Mouse (Mus musculus): Measurements from ENCODE around the gene Pcdh9. TPM values are rescaled to one million over a fixed set of nuclear protein-coding genes. Genes with fewer than 3 reads are reported as not detected.

Pcdh9 gene
- polyA plus RNA-seq, 1 experiment from 2014 or later: 8.3 TPM

GRCm38 (mm10) chr14:93463360-93463892, 427.1 kb downstream of the Pcdh9 start:
- ATAC-seq (ENCODE audit: extremely low read depth, insufficient number of reproducible peaks, low FRiP score, low TSS enrichment): no peak
- H3K9me3 ChIP-seq: no peaks in the 10 kb centered on the region
- WGBS: 78% methylated on average over 4 of the region's 4 CpGs

DNA sequence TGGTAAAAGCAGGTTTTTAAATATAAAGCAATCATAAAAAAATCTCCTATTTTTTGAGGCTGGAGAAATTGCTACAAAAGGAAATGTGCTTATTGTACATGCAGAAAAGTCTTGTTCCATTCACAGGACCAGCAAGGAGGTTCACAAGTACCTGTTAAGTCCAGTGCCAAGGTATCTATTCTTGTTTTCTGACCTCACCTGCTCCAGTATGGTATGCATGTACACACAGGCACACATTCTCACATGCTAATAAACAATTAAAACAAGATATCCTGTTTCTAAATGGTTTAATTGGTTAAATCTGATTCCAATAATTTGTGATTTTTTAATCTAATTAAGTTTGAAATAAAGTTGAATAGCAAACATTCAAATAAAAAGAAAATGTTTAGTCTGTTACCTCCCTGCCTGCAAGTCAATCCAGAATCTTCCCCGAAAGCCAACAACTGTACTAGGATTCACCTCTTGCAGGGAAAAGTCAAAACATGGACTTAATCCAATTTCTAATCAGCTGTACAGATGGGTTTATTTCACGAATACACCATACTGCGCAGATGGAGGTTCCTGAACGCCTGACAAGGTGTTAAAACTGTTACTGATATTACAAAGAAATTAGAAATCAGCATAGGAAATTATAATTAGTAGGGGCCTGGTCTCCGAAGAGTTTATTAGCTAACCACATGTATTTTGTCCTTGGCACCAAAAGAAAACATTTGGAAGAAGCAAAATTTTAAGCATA, 439.4 kb downstream of the Pcdh9 start:
- H3K4me3 ChIP-seq: no peak overlapping the region
- no peak for ATAC-seq (ENCODE audit: extremely low read depth, insufficient number of reproducible peaks, low FRiP score, low TSS enrichment)
- H3K9ac ChIP-seq: no peak overlapping the region
- H3K9me3 ChIP-seq: no peaks in the 10 kb centered on the region
- no peak overlapping the region for H3K27ac ChIP-seq (replicated peaks)
- no peak overlapping the region for H3K4me2 ChIP-seq
- H3K27me3 ChIP-seq (replicated peaks): no peaks in the 10 kb centered on the region
- H3K36me3 ChIP-seq: no peaks in the 10 kb centered on the region
- WGBS: 78% methylated on average over 5 of the region's 5 CpGs
- H3K4me1 ChIP-seq: no peaks in the 10 kb centered on the region

More at GRCm38 (mm10) chr14:93463360-93463892, 427.1 kb downstream of the Pcdh9 start:
- H3K4me3 ChIP-seq: no peak overlapping the region
- no peaks in the 10 kb centered on the region for H3K36me3 ChIP-seq
- H3K27ac ChIP-seq (replicated peaks): no peak overlapping the region
- H3K4me1 ChIP-seq: peaks cover 4% of the 10 kb centered on the region; the same call in 1 of the 2 replicates
- H3K27me3 ChIP-seq (replicated peaks): no peaks in the 10 kb centered on the region
- no peak overlapping the region for H3K4me2 ChIP-seq
- H3K9ac ChIP-seq: no peak overlapping the region

DNA sequence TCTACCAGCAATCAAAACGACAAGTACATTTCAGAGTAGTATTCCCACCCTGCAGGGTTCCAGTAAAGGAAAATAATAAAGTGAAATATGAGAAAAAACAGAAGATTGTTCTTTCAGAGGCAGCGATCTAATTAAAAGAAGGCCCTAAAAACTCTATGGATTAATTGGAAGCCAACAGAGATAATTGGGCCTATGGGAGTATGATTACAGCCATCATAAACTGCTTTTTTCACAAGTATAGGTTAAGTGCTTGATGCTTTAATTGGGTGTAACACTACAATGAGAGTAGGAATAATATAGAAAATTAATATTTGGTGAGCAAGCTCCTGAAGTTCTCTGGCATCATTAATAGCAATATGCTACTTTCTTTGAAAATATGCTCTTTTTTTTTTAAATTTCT, 448.6 kb downstream of the Pcdh9 start:
- H3K27ac ChIP-seq (replicated peaks): no peak overlapping the region
- no peaks in the 10 kb centered on the region for H3K36me3 ChIP-seq
- no peaks in the 10 kb centered on the region for H3K9me3 ChIP-seq
- H3K4me2 ChIP-seq: no peak overlapping the region
- no peak for ATAC-seq (ENCODE audit: extremely low read depth, insufficient number of reproducible peaks, low FRiP score, low TSS enrichment)
- H3K4me3 ChIP-seq: no peak overlapping the region
- H3K4me1 ChIP-seq: no peaks in the 10 kb centered on the region
- WGBS: 72% methylated on average over 2 of the region's 2 CpGs
- H3K9ac ChIP-seq: no peak overlapping the region
- no peaks in the 10 kb centered on the region for H3K27me3 ChIP-seq (replicated peaks)

DNA sequence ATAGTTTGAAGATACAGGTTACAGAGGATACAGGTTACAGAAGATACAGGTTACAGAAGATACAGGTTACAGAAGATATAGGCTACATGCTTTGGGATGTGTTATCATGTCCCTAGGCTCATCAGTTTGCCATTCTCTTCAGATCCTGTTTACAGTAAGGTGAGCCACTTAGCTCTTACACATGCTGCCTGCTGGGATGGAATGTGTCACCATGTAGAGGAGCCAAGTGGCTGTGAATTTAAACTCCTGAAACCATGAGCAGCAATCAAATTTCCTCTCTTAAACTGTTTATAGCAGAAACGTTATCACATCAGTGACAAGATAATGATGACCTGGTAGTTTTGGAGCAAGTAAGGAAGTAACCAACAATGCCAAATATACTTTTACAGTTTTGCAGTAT, 453.3 kb downstream of the Pcdh9 start:
- no peak for ATAC-seq (ENCODE audit: extremely low read depth, insufficient number of reproducible peaks, low FRiP score, low TSS enrichment)

GRCm38 (mm10) chr14:93416752-93417151, 473.7 kb downstream of the Pcdh9 start:
- no peak overlapping the region for H3K4me2 ChIP-seq
- no peak for ATAC-seq (ENCODE audit: extremely low read depth, insufficient number of reproducible peaks, low FRiP score, low TSS enrichment)

More for the DNA sequence above, 453.3 kb downstream of the Pcdh9 start:
- H3K4me1 ChIP-seq: no peaks in the 10 kb centered on the region
- 22% methylated on average over 1 of the region's 1 CpGs for WGBS
- no peaks in the 10 kb centered on the region for H3K9me3 ChIP-seq
- no peak overlapping the region for H3K4me2 ChIP-seq
- H3K27me3 ChIP-seq (replicated peaks): no peaks in the 10 kb centered on the region
- no peak overlapping the region for H3K27ac ChIP-seq (replicated peaks)
- H3K4me3 ChIP-seq: no peak overlapping the region
- H3K36me3 ChIP-seq: no peaks in the 10 kb centered on the region
- H3K9ac ChIP-seq: no peak overlapping the region

GRCm38 (mm10) chr14:93415496-93415895, 475.0 kb downstream of the Pcdh9 start:
- WGBS: 65% methylated on average over 2 of the region's 2 CpGs
- no peak for ATAC-seq (ENCODE audit: extremely low read depth, insufficient number of reproducible peaks, low FRiP score, low TSS enrichment)

More at GRCm38 (mm10) chr14:93416752-93417151, 473.7 kb downstream of the Pcdh9 start:
- H3K4me3 ChIP-seq: no peak overlapping the region
- no peaks in the 10 kb centered on the region for H3K4me1 ChIP-seq
- H3K27me3 ChIP-seq (replicated peaks): no peaks in the 10 kb centered on the region
- H3K9ac ChIP-seq: no peak overlapping the region
- H3K27ac ChIP-seq (replicated peaks): no peak overlapping the region
- no peaks in the 10 kb centered on the region for H3K36me3 ChIP-seq
- WGBS: 50% methylated on average over 3 of the region's 3 CpGs
- H3K9me3 ChIP-seq: no peaks in the 10 kb centered on the region

GRCm38 (mm10) chr14:93409314-93409713, 481.2 kb downstream of the Pcdh9 start:
- ATAC-seq (ENCODE audit: extremely low read depth, insufficient number of reproducible peaks, low FRiP score, low TSS enrichment): no peak
- H3K36me3 ChIP-seq: no peaks in the 10 kb centered on the region
- H3K9ac ChIP-seq: no peak overlapping the region
- no peak overlapping the region for H3K4me3 ChIP-seq
- H3K9me3 ChIP-seq: no peaks in the 10 kb centered on the region
- WGBS: 81% methylated on average over 1 of the region's 1 CpGs
- no peak overlapping the region for H3K4me2 ChIP-seq
- no peaks in the 10 kb centered on the region for H3K4me1 ChIP-seq
- no peaks in the 10 kb centered on the region for H3K27me3 ChIP-seq (replicated peaks)
- H3K27ac ChIP-seq (replicated peaks): no peak overlapping the region

More at GRCm38 (mm10) chr14:93415496-93415895, 475.0 kb downstream of the Pcdh9 start:
- Histone ChIP-seq H3K9me3 (no peaks in the 10 kb centered on the region), H3K36me3 (no peaks in the 10 kb centered on the region), H3K4me1 (no peaks in the 10 kb centered on the region), H3K27ac (replicated peaks) (no peak overlapping the region), H3K4me3 (no peak overlapping the region), H3K27me3 (replicated peaks) (no peaks in the 10 kb centered on the region), H3K9ac (no peak overlapping the region), H3K4me2 (no peak overlapping the region)

DNA sequence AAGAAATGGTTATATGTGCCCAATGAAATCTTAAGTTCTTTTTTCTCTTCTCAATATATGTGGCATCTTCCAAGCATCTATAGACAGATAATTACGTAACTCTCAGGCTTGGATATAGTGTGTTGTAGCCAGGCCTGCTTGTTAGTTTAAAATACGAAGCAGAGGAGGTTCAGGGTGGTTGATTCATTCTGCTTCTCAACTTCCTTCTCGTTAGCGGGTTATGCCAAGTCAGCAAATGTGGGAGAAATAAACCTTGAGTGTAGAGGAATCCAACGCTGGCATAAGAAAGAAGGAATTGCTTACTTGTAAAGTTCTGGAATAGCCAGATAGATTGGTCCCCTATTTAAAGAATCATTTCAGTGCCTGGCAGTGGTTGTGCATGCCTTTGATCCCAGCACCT, 482.7 kb downstream of the Pcdh9 start:
- H3K9ac ChIP-seq: no peak overlapping the region
- ATAC-seq (ENCODE audit: extremely low read depth, insufficient number of reproducible peaks, low FRiP score, low TSS enrichment): no peak
- no peaks in the 10 kb centered on the region for H3K36me3 ChIP-seq
- WGBS: 82% methylated on average over 5 of the region's 5 CpGs
- H3K4me1 ChIP-seq: no peaks in the 10 kb centered on the region
- H3K27me3 ChIP-seq (replicated peaks): no peaks in the 10 kb centered on the region
- no peak overlapping the region for H3K4me3 ChIP-seq
- H3K9me3 ChIP-seq: no peaks in the 10 kb centered on the region
- no peak overlapping the region for H3K27ac ChIP-seq (replicated peaks)
- no peak overlapping the region for H3K4me2 ChIP-seq

GRCm38 (mm10) chr14:93385090-93385489, 505.4 kb downstream of the Pcdh9 start:
- Histone ChIP-seq H3K27me3 (replicated peaks) (no peaks in the 10 kb centered on the region), H3K9ac (no peak overlapping the region), H3K4me2 (no peak overlapping the region), H3K9me3 (no peaks in the 10 kb centered on the region), H3K4me1 (no peaks in the 10 kb centered on the region), H3K36me3 (no peaks in the 10 kb centered on the region), H3K27ac (replicated peaks) (no peak overlapping the region), H3K4me3 (no peak overlapping the region)
- ATAC-seq (ENCODE audit: extremely low read depth, insufficient number of reproducible peaks, low FRiP score, low TSS enrichment): no peak
- WGBS: 72% methylated on average over 2 of the region's 2 CpGs

DNA sequence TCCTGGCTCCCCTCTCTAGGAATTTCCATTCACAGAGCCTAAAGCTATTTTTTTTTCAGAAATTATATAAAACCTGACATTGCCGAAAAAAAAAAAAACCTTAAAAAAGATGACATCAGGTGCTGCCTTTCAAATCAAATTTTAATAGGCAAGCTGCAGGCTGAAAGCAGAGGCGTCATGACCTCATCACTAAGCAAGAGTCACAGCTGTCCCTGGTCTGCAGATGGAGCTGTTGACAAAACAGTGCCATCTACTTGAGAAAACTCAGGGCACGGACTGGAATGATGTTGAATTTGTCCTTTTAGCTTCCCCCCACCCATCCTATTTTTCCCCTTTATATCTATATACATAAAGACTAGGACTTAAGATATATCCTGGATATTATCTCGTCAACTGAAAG, 509.3 kb downstream of the Pcdh9 start:
- no peak overlapping the region for H3K9ac ChIP-seq
- no peak overlapping the region for H3K4me3 ChIP-seq
- no peaks in the 10 kb centered on the region for H3K4me1 ChIP-seq
- H3K27me3 ChIP-seq (replicated peaks): no peaks in the 10 kb centered on the region
- H3K9me3 ChIP-seq: no peaks in the 10 kb centered on the region
- no peak overlapping the region for H3K4me2 ChIP-seq
- H3K27ac ChIP-seq (replicated peaks): no peak overlapping the region
- 32% methylated on average over 4 of the region's 4 CpGs for WGBS
- ATAC-seq (ENCODE audit: extremely low read depth, insufficient number of reproducible peaks, low FRiP score, low TSS enrichment): no peak
- H3K36me3 ChIP-seq: no peaks in the 10 kb centered on the region

DNA sequence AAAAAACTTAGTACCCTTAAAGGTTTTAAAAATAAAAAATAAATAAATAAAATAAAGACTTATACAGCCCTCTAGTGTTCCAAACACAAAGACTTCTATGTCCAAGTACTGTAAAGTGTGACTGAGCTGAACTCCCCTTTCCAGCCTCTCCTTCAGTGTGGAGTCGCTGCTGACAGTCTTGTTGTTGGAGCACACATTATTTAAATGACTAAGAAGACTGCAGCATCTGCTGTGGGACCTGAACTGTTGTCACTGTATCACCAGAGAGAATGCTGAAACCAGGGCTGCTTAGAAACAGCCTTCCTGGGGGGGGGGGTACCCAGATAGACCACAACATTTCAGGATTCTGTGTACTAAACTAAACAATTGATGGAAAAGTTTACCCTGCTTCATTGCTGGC, 509.7 kb downstream of the Pcdh9 start:
- no peaks in the 10 kb centered on the region for H3K36me3 ChIP-seq
- 27% methylated on average over 1 of the region's 1 CpGs for WGBS
- H3K9ac ChIP-seq: no peak overlapping the region
- no peaks in the 10 kb centered on the region for H3K27me3 ChIP-seq (replicated peaks)
- no peak overlapping the region for H3K27ac ChIP-seq (replicated peaks)
- no peaks in the 10 kb centered on the region for H3K4me1 ChIP-seq
- H3K9me3 ChIP-seq: no peaks in the 10 kb centered on the region
- no peak for ATAC-seq (ENCODE audit: extremely low read depth, insufficient number of reproducible peaks, low FRiP score, low TSS enrichment)
- no peak overlapping the region for H3K4me2 ChIP-seq
- H3K4me3 ChIP-seq: no peak overlapping the region

DNA sequence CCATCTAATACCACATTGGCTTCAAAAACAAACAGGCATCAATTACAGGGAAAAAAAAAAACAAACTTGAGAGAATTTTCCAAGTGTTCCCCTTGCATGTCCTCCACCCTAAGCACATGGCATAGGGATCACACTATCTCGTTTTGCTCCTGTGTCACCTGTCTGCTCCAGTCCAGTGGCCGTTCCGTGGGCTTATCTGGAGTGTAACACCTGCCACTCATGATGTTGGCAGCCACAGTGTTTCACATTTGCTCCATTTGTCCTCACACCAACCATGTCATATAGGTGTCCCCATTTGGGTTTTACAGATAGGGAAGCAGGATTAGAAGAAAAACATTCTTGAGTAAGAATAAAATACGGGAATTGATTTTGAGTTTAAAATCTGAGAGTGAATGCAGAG, 514.3 kb downstream of the Pcdh9 start:
- H3K4me2 ChIP-seq: no peak overlapping the region
- H3K9me3 ChIP-seq: no peaks in the 10 kb centered on the region
- WGBS: 40% methylated on average over 4 of the region's 4 CpGs
- no peaks in the 10 kb centered on the region for H3K27me3 ChIP-seq (replicated peaks)
- no peak overlapping the region for H3K27ac ChIP-seq (replicated peaks)
- H3K9ac ChIP-seq: no peak overlapping the region
- H3K4me3 ChIP-seq: no peak overlapping the region
- ATAC-seq (ENCODE audit: extremely low read depth, insufficient number of reproducible peaks, low FRiP score, low TSS enrichment): no peak
- H3K4me1 ChIP-seq: no peaks in the 10 kb centered on the region
- no peaks in the 10 kb centered on the region for H3K36me3 ChIP-seq
